Mouse (Mus musculus): ENCODE results near the gene Arfrp1. TPM values are rescaled to one million over a fixed set of nuclear protein-coding genes. Genes with fewer than 3 reads are reported as not detected.

Gene Arfrp1
- polyA plus RNA-seq, 1 experiment from 2014 or later = 21.1 TPM

- H3K4me3 ChIP-seq (replicated peaks) = no peak overlapping the region
- H3K36me3 ChIP-seq (replicated peaks) = peaks cover 52% of the 10 kb centered on the region
- no peaks in the 10 kb centered on the region for H3K4me1 ChIP-seq (replicated peaks)
- no peak overlapping the region for H3K9ac ChIP-seq
- no peak for ATAC-seq (ENCODE audit: insufficient read depth)
- H3K9me3 ChIP-seq (replicated peaks) = no peaks in the 10 kb centered on the region
- H3K27me3 ChIP-seq = no peaks in the 10 kb centered on the region
- no peak overlapping the region for H3K4me2 ChIP-seq
- H3K27ac ChIP-seq (replicated peaks) = no peak overlapping the region
- WGBS (ENCODE audit: insufficient replicate concordance) = 68% methylated on average over 4 of the region's 4 CpGs
Measured at GRCm38 (mm10) chr2:181390136-181390870, 25.1 kb upstream of the Arfrp1 start.

GRCm38 (mm10) chr2:181386663-181387210 lies 21.5 kb upstream of the Arfrp1 start:
- no peak overlapping the region for H3K4me2 ChIP-seq
- no peak overlapping the region for H3K9ac ChIP-seq
- H3K27ac ChIP-seq (replicated peaks) = no peak overlapping the region
- WGBS (ENCODE audit: insufficient replicate concordance) = 65% methylated on average over 4 of the region's 4 CpGs
- no peaks in the 10 kb centered on the region for H3K27me3 ChIP-seq
- no peak for ATAC-seq (ENCODE audit: insufficient read depth)
- H3K9me3 ChIP-seq (replicated peaks) = no peaks in the 10 kb centered on the region
- peaks cover 60% of the 10 kb centered on the region for H3K36me3 ChIP-seq (replicated peaks)
- H3K4me3 ChIP-seq (replicated peaks) = no peak overlapping the region
- no peaks in the 10 kb centered on the region for H3K4me1 ChIP-seq (replicated peaks)

- H3K4me2 ChIP-seq = no peak overlapping the region
- no peak overlapping the region for H3K4me3 ChIP-seq (replicated peaks)
- H3K27me3 ChIP-seq = no peaks in the 10 kb centered on the region
Measured at GRCm38 (mm10) chr2:181385885-181386284, 20.7 kb upstream of the Arfrp1 start.

GRCm38 (mm10) chr2:181384919-181385391 lies 19.8 kb upstream of the Arfrp1 start:
- WGBS (ENCODE audit: insufficient replicate concordance) = 85% methylated on average over 4 of the region's 4 CpGs
- H3K36me3 ChIP-seq (replicated peaks) = peaks cover 60% of the 10 kb centered on the region

More at GRCm38 (mm10) chr2:181385885-181386284, 20.7 kb upstream of the Arfrp1 start:
- H3K4me1 ChIP-seq (replicated peaks) = no peaks in the 10 kb centered on the region
- 71% methylated on average over 3 of the region's 3 CpGs for WGBS (ENCODE audit: insufficient replicate concordance)
- no peaks in the 10 kb centered on the region for H3K9me3 ChIP-seq (replicated peaks)
- H3K9ac ChIP-seq = no peak overlapping the region
- H3K27ac ChIP-seq (replicated peaks) = no peak overlapping the region
- ATAC-seq (ENCODE audit: insufficient read depth) = no peak
- H3K36me3 ChIP-seq (replicated peaks) = peaks cover 60% of the 10 kb centered on the region

GRCm38 (mm10) chr2:181384463-181384862 lies 19.3 kb upstream of the Arfrp1 start:
- 63% methylated on average over 7 of the region's 7 CpGs for WGBS (ENCODE audit: insufficient replicate concordance)
- no peak overlapping the region for H3K4me2 ChIP-seq
- H3K36me3 ChIP-seq (replicated peaks) = peaks cover 63% of the 10 kb centered on the region
- no peak overlapping the region for H3K27ac ChIP-seq (replicated peaks)
- ATAC-seq (ENCODE audit: insufficient read depth) = no peak
- no peak overlapping the region for H3K9ac ChIP-seq
- H3K4me3 ChIP-seq (replicated peaks) = no peak overlapping the region
- H3K27me3 ChIP-seq = no peaks in the 10 kb centered on the region
- H3K4me1 ChIP-seq (replicated peaks) = no peaks in the 10 kb centered on the region
- H3K9me3 ChIP-seq (replicated peaks) = no peaks in the 10 kb centered on the region

More at GRCm38 (mm10) chr2:181384919-181385391, 19.8 kb upstream of the Arfrp1 start:
- H3K27ac ChIP-seq (replicated peaks) = no peak overlapping the region
- H3K9ac ChIP-seq = no peak overlapping the region
- no peaks in the 10 kb centered on the region for H3K27me3 ChIP-seq
- H3K9me3 ChIP-seq (replicated peaks) = no peaks in the 10 kb centered on the region
- ATAC-seq (ENCODE audit: insufficient read depth) = no peak
- no peak overlapping the region for H3K4me2 ChIP-seq
- H3K4me1 ChIP-seq (replicated peaks) = no peaks in the 10 kb centered on the region
- no peak overlapping the region for H3K4me3 ChIP-seq (replicated peaks)

- WGBS (ENCODE audit: insufficient replicate concordance) = 77% methylated on average over 6 of the region's 6 CpGs
- Histone ChIP-seq H3K9ac (no peak overlapping the region), H3K27me3 (no peaks in the 10 kb centered on the region), H3K27ac (replicated peaks) (no peak overlapping the region), H3K9me3 (replicated peaks) (no peaks in the 10 kb centered on the region), H3K4me3 (replicated peaks) (no peak overlapping the region), H3K36me3 (replicated peaks) (peaks cover 68% of the 10 kb centered on the region), H3K4me2 (no peak overlapping the region), H3K4me1 (replicated peaks) (peaks cover 5% of the 10 kb centered on the region)
- ATAC-seq (ENCODE audit: insufficient read depth) = no peak
Measured at GRCm38 (mm10) chr2:181381631-181382306, 16.6 kb upstream of the Arfrp1 start.

GRCm38 (mm10) chr2:181381107-181381506 lies 15.9 kb upstream of the Arfrp1 start:
- Histone ChIP-seq H3K36me3 (replicated peaks) (peaks cover 67% of the 10 kb centered on the region), H3K4me2 (no peak overlapping the region), H3K9ac (no peak overlapping the region), H3K9me3 (replicated peaks) (no peaks in the 10 kb centered on the region), H3K4me3 (replicated peaks) (no peak overlapping the region), H3K4me1 (replicated peaks) (peaks cover 8% of the 10 kb centered on the region), H3K27me3 (no peaks in the 10 kb centered on the region), H3K27ac (replicated peaks) (no peak overlapping the region)
- 72% methylated on average over 5 of the region's 5 CpGs for WGBS (ENCODE audit: insufficient replicate concordance)
- no peak for ATAC-seq (ENCODE audit: insufficient read depth)

GRCm38 (mm10) chr2:181380251-181380650 lies 15.0 kb upstream of the Arfrp1 start:
- Histone ChIP-seq H3K27ac (replicated peaks) (no peak overlapping the region), H3K9me3 (replicated peaks) (no peaks in the 10 kb centered on the region), H3K4me1 (replicated peaks) (peaks cover 8% of the 10 kb centered on the region), H3K4me2 (no peak overlapping the region), H3K9ac (no peak overlapping the region), H3K36me3 (replicated peaks) (peaks cover 63% of the 10 kb centered on the region), H3K27me3 (no peaks in the 10 kb centered on the region), H3K4me3 (replicated peaks) (no peak overlapping the region)
- ATAC-seq (ENCODE audit: insufficient read depth) = no peak
- WGBS (ENCODE audit: insufficient replicate concordance) = 84% methylated on average over 5 of the region's 5 CpGs

- Histone ChIP-seq H3K36me3 (replicated peaks) (peaks cover 60% of the 10 kb centered on the region), H3K27ac (replicated peaks) (no peak within 1 kb of the TSS), H3K9ac (no peak within 1 kb of the TSS), H3K9me3 (replicated peaks) (no peaks in the 10 kb centered on the region), H3K27me3 (no peaks in the 10 kb centered on the region), H3K4me3 (replicated peaks) (no peak within 1 kb of the TSS), H3K4me2 (no peak within 1 kb of the TSS), H3K4me1 (replicated peaks) (peaks cover 8% of the 10 kb centered on the region)
- WGBS (ENCODE audit: insufficient replicate concordance) = 86% methylated on average over 12 of the region's 12 CpGs
- ATAC-seq (ENCODE audit: insufficient read depth) = no peak
Measured at GRCm38 (mm10) chr2:181379778-181380177, 14.6 kb upstream of the Arfrp1 start, which contains the start of gene Lime1. Gene Lime1, plus strand, starts transcription at chr2:181380078.

GRCm38 (mm10) chr2:181378701-181379100 lies 13.5 kb upstream of the Arfrp1 start:
- no peaks in the 10 kb centered on the region for H3K9me3 ChIP-seq (replicated peaks)
- WGBS (ENCODE audit: insufficient replicate concordance) = 81% methylated on average over 5 of the region's 5 CpGs
- no peak overlapping the region for H3K27ac ChIP-seq (replicated peaks)
- H3K4me1 ChIP-seq (replicated peaks) = peaks cover 12% of the 10 kb centered on the region
- H3K4me2 ChIP-seq = no peak overlapping the region
- H3K4me3 ChIP-seq (replicated peaks) = no peak overlapping the region
- no peak overlapping the region for H3K9ac ChIP-seq
- no peaks in the 10 kb centered on the region for H3K27me3 ChIP-seq
- no peak for ATAC-seq (ENCODE audit: insufficient read depth)
- H3K36me3 ChIP-seq (replicated peaks) = peaks cover 53% of the 10 kb centered on the region

- Histone ChIP-seq H3K9ac (no peak overlapping the region), H3K27ac (replicated peaks) (no peak overlapping the region), H3K4me1 (replicated peaks) (peaks cover 18% of the 10 kb centered on the region), H3K4me2 (no peak overlapping the region), H3K36me3 (replicated peaks) (peaks cover 39% of the 10 kb centered on the region), H3K9me3 (replicated peaks) (no peaks in the 10 kb centered on the region), H3K4me3 (replicated peaks) (no peak overlapping the region), H3K27me3 (no peaks in the 10 kb centered on the region)
- 28% methylated on average over 2 of the region's 2 CpGs for WGBS (ENCODE audit: insufficient replicate concordance)
- ATAC-seq (ENCODE audit: insufficient read depth) = no peak
Measured at GRCm38 (mm10) chr2:181377230-181377629, 12.0 kb upstream of the Arfrp1 start.

Measured in liver, embryonic 15.5 days (tissue).